Mouse (Mus musculus) midbrain, embryonic 12.5 days (tissue): Measurements from ENCODE around the gene Slf2. TPM values are rescaled to one million over a fixed set of nuclear protein-coding genes. Genes with fewer than 3 reads are reported as not detected.

Experiments used
- ATAC-seq: fragments of 200-750 bp; cut with Nextera tagmentation; 2 replicates; pipeline ENCODE4 v1.8.0; 2017; ENCODE audit warnings: low read depth, moderate TSS enrichment, moderate library complexity; ENCODE audit not compliant: low FRiP score
- H3K27ac ChIP-seq: fragments of 300-500 bp; sonication (generic); replicated peaks from 2 replicates; pipeline ENCODE4 v1.5.1; 2016; ENCODE audit warnings: mild to moderate bottlenecking
- H3K27me3 ChIP-seq: fragments of 300-500 bp; sonication (generic); 2 replicates; pipeline ENCODE4 v1.6.1; 2016; ENCODE audit warnings: mild to moderate bottlenecking
- H3K36me3 ChIP-seq: fragments of 300-500 bp; sonication (generic); 2 replicates; pipeline ENCODE4 v1.6.1; 2016
- H3K4me1 ChIP-seq: fragments of 300-500 bp; sonication (generic); 2 replicates; pipeline ENCODE4 v1.6.1; 2016
- H3K4me2 ChIP-seq: fragments of 300-500 bp; sonication (generic); replicated peaks from 2 replicates; pipeline ENCODE4 v1.6.1; 2016; ENCODE audit warnings: mild to moderate bottlenecking, moderate library complexity
- H3K4me3 ChIP-seq: fragments of 300-500 bp; sonication (generic); 2 replicates; pipeline ENCODE4 v1.5.1; 2016; ENCODE audit warnings: mild to moderate bottlenecking
- H3K9ac ChIP-seq: fragments of 300-500 bp; sonication (generic); replicated peaks from 2 replicates; pipeline ENCODE4 v1.6.1; 2016; ENCODE audit warnings: mild to moderate bottlenecking, moderate library complexity
- H3K9me3 ChIP-seq: fragments of 300-500 bp; sonication (generic); 2 replicates; pipeline ENCODE4 v1.6.1; 2016; ENCODE audit warnings: mild to moderate bottlenecking
- WGBS: fragments of 180-500 bp; shearing (Covaris S2); methylation state at CpG from one replicate; pipeline ENCODE4 v1.1.7; 2016; 5-methylcytosine and 5-hydroxymethylcytosine counted together
- polyA plus RNA-seq: library from polyadenylated mRNA; unstranded; fragments of >200 nt; fragmentation: Nextera tagmentation; extraction: Ambion mirVana; gene quantifications from 2 replicates; pipeline ENCODE4 v1.2.1, GENCODE M21; 2016

Slf2 gene
- polyA plus RNA-seq, 1 experiment from 2014 or later, result 42.9 TPM

DNA sequence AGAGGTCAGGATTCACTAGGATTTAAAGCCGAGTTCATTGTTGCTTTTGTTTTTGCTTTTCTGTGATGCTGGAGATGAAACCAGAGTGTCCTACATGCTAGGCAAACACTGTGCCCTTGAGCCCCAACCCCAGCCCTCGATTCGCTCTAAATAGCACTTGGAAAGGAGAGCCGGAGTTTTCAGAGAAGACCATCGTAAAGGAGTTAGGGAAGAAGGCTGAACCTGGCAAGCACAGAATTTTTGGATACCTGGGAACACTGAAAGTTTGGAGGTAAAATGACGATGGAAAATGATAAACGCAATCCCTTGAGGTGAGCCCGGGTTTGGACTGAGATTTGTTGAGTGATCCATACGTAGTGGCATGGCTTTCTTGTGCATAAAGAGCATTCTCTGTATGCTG lies 57.4 kb downstream of the Slf2 start:
- Histone ChIP-seq H3K4me2 (peak overlapping the region; percentile 83), H3K27ac (peak overlapping the region; percentile 66), H3K9ac (peak overlapping the region; percentile 81), H3K4me1 (peaks cover 31% of the 10 kb centered on the region), H3K36me3 (peaks cover 7% of the 10 kb centered on the region), H3K27me3 (peaks cover 23% of the 10 kb centered on the region; the same call in 1 of the 2 replicates), H3K9me3 (no peaks in the 10 kb centered on the region), H3K4me3 (peak overlapping the region; percentile 70)
- 22% methylated on average over 9 of the region's 9 CpGs for WGBS
- no peak for ATAC-seq

DNA sequence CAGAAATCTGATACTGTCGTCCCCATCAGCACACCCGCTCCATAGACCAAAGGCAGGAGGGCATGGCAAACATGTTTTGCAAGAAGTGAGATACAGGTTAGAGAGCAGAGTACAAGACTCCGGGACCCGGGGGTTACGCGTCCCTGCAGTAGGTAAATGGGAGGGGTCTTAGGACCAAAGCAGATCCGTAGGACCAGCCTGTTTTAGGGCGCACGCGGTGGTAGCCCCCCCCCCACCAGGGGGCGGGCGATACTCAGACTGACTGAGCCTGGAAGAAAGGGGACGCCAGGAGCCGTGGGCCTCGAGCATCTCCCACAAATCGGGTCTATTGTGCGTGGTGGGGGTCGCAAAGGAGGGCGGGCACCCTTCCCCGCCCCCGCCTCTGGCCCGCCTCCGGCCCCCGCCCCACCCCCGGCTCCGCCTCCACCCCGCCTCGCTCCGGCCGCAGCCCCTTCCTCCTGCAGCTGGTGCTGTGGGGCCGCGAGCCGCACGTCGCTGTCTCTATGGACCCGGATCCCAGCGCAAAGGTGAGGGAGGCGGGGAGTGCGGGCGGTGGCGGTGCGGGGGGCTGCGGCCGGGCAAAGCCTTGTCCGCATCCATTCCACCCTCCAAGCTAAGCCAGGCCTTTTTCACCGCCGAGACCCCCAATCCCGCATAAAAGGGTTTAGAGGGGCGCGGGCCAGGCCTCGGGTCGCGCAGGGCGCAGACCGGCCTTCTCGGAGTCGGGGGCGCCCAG lies 58.0 kb downstream of the Slf2 start, which contains the start of gene Sema4g:
TSS of gene Sema4g (plus strand) at position 271 of the 736 bp plus-strand sequence.
- under 1% methylated on average over 52 of the region's 58 CpGs for WGBS
- H3K36me3 ChIP-seq, result peaks cover 12% of the 10 kb centered on the region
- peak; percentile 85 for ATAC-seq
- peaks cover 31% of the 10 kb centered on the region for H3K4me1 ChIP-seq
- H3K9me3 ChIP-seq, result no peaks in the 10 kb centered on the region
- H3K4me3 ChIP-seq, result peak within 1 kb of the TSS; percentile 70
- peak within 1 kb of the TSS; percentile 66 for H3K27ac ChIP-seq
- H3K4me2 ChIP-seq, result peak within 1 kb of the TSS; percentile 83
- H3K27me3 ChIP-seq, result peaks cover 23% of the 10 kb centered on the region; the same call in 1 of the 2 replicates
- H3K9ac ChIP-seq, result peak within 1 kb of the TSS; percentile 81

DNA sequence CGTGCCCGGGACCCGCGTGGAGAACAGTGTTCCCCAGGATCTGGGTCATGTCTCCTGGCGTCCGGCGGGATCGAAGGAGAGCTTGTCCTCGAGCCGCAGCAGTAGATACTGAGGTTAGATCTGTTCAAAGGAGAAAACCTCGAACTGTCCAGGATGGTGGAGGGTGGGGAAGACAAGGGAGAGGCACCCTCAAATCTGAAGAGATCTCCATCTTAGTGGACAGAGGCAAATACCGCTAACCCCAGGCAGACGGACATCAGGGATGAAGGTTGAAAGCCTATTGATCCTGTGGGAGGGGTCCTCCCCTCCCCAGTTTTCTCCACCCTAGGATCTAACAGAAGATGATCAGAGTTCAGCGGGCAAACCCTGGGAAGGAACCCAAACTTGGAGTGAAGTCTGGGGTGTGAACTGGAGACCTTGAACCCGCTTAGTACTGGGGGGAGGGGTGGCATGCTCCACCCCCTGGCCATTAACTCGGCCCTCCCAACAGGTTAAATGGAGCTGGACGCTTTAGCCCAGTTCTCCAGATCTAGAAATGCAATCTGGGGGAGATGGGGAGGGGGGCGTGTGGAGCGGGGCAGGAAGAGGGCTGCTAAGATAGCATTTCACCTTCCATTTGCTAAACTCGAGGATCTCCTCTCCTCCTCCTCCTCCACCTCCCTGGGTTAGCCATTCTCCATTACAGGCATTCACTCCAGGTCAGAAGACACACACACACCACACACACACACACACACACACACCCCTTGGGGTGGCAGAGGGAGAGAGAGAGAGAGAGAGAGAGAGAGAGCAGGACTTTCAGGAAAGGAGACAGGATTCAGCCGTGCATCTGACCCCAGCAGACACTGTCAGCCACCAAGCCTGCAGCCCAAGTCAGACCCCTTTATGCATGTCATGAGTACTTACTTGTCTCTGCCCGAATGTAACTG lies 58.9 kb downstream of the Slf2 start:
- H3K27ac ChIP-seq, result peak overlapping the region; percentile 66
- peak overlapping the region; percentile 81 for H3K9ac ChIP-seq
- no peaks in the 10 kb centered on the region for H3K9me3 ChIP-seq
- H3K4me3 ChIP-seq, result peak overlapping the region; percentile 70
- peaks cover 12% of the 10 kb centered on the region for H3K36me3 ChIP-seq
- H3K4me1 ChIP-seq, result peaks cover 31% of the 10 kb centered on the region
- peak; percentile 55; the same call in 1 of the 2 replicates for ATAC-seq
- peak overlapping the region; percentile 83 for H3K4me2 ChIP-seq
- WGBS, result 5% methylated on average over 22 of the region's 22 CpGs
- H3K27me3 ChIP-seq, result peaks cover 23% of the 10 kb centered on the region; the same call in 1 of the 2 replicates

GRCm38 (mm10) chr19:44991031-44991430 lies 60.1 kb downstream of the Slf2 start:
- no peak for ATAC-seq
- 88% methylated on average over 8 of the region's 8 CpGs for WGBS
- Histone ChIP-seq H3K27ac (no peak overlapping the region), H3K4me1 (peaks cover 31% of the 10 kb centered on the region), H3K4me3 (no peak overlapping the region), H3K9me3 (no peaks in the 10 kb centered on the region), H3K36me3 (peaks cover 12% of the 10 kb centered on the region), H3K27me3 (peaks cover 20% of the 10 kb centered on the region; the same call in 1 of the 2 replicates), H3K4me2 (peak overlapping the region; percentile 83; the same call in 1 of the 2 replicates), H3K9ac (0 out of 2 replicates have a peak overlapping the region, but pooled peaks have one; percentile 0)

DNA sequence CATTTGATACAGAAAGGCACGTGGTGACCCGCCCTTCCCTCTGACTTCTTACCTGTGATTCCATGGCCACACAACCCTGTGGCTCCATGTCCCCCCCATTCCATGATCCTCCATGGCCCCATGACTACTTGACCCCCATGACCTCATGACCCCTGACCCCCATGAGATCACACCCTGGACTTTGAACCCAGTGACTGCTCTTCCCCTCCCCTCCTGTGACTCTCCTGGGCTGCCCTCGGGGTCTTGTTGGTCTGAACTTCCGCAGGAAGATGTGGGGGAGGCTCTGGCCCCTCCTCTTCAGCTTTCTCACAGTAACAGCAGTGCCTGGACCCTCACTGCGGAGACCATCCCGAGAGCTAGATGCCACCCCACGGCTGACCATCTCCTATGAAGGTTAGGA lies 61.3 kb downstream of the Slf2 start:
- peaks cover 31% of the 10 kb centered on the region for H3K4me1 ChIP-seq
- H3K9ac ChIP-seq, result no peak overlapping the region
- H3K9me3 ChIP-seq, result no peaks in the 10 kb centered on the region
- H3K27ac ChIP-seq, result no peak overlapping the region
- no peak for ATAC-seq
- H3K36me3 ChIP-seq, result peaks cover 22% of the 10 kb centered on the region
- no peak overlapping the region for H3K4me3 ChIP-seq
- no peak overlapping the region for H3K4me2 ChIP-seq
- 68% methylated on average over 7 of the region's 7 CpGs for WGBS
- H3K27me3 ChIP-seq, result peaks cover 11% of the 10 kb centered on the region; the same call in 1 of the 2 replicates

DNA sequence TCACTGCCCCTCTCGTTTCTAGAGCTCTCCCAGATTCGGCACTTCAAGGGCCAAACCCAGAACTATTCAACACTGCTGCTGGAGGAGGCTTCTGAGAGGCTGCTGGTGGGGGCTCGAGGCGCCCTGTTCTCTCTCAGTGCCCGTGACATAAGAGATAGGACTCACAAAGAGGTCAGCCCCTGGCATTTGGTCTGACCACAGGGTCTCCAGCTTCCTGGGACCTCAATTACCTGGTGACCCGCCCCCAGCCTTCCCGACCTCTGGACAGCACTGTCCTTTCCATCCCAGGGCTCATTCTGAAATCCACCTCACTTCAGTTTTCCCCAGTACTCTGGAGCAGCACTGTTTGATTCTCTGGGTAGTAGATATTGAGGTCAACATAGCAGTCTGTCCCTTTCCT lies 61.8 kb downstream of the Slf2 start:
- no peak overlapping the region for H3K9ac ChIP-seq
- peaks cover 7% of the 10 kb centered on the region; the same call in 1 of the 2 replicates for H3K27me3 ChIP-seq
- 68% methylated on average over 7 of the region's 7 CpGs for WGBS
- H3K4me3 ChIP-seq, result no peak overlapping the region
- ATAC-seq, result no peak
- no peak overlapping the region for H3K4me2 ChIP-seq
- H3K9me3 ChIP-seq, result no peaks in the 10 kb centered on the region
- peaks cover 31% of the 10 kb centered on the region for H3K4me1 ChIP-seq
- peaks cover 26% of the 10 kb centered on the region for H3K36me3 ChIP-seq
- H3K27ac ChIP-seq, result no peak overlapping the region

DNA sequence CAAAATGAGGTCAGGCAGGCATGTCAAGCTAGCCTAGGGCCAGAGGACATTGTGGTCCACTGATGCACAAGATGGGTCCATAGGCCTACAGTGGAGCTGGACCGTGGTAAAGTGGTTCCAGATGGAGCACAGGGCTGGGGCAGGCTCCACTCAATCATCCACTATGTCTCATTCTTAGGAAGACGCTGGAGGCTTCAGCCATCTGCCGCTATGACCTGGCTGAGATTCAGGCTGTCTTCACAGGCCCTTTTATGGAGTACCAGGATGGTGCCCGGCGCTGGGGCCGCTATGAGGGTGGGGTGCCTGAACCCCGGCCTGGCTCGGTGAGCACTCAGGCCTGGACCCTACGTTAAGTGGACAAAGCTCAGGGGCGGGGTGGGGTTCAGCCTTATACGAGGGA lies 66.8 kb downstream of the Slf2 start:
- H3K4me2 ChIP-seq, result no peak overlapping the region
- ATAC-seq, result no peak
- no peaks in the 10 kb centered on the region for H3K4me1 ChIP-seq
- no peaks in the 10 kb centered on the region for H3K27me3 ChIP-seq
- H3K36me3 ChIP-seq, result peaks cover 71% of the 10 kb centered on the region
- H3K9me3 ChIP-seq, result no peaks in the 10 kb centered on the region
- H3K27ac ChIP-seq, result no peak overlapping the region
- H3K4me3 ChIP-seq, result no peak overlapping the region
- 87% methylated on average over 11 of the region's 11 CpGs for WGBS
- no peak overlapping the region for H3K9ac ChIP-seq

- H3K9ac ChIP-seq, result no peak overlapping the region
- H3K36me3 ChIP-seq, result peaks cover 79% of the 10 kb centered on the region
- H3K4me1 ChIP-seq, result no peaks in the 10 kb centered on the region; the same call in 1 of the 2 replicates
- no peak overlapping the region for H3K4me2 ChIP-seq
- no peaks in the 10 kb centered on the region for H3K27me3 ChIP-seq
- 89% methylated on average over 8 of the region's 8 CpGs for WGBS
- ATAC-seq, result no peak
- H3K4me3 ChIP-seq, result no peak overlapping the region
- no peak overlapping the region for H3K27ac ChIP-seq
- no peaks in the 10 kb centered on the region for H3K9me3 ChIP-seq
Measured at GRCm38 (mm10) chr19:44999647-45000046, 68.7 kb downstream of the Slf2 start.

DNA sequence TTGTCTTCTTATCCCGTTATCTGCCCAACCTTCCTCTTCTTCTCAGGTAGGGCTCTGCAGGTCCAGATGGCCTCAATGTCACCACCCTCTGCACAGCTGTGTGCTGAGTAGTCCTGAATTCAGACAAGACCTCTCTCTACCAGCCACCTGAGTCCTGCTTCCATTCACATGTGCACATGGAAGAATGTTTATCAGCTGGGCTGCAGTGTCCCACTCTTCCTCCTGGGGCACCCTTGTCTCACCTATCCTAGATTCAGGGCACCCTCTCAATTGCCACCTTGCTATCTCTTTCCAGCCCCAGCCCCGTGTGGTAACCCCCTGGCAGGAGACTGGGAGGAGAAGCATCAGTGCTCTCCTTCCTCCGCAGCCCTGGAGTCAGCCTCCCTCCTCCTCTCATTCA lies 71.3 kb downstream of the Slf2 start:
- H3K27me3 ChIP-seq, result no peaks in the 10 kb centered on the region
- ATAC-seq, result no peak
- no peak overlapping the region for H3K4me2 ChIP-seq
- H3K36me3 ChIP-seq, result peaks cover 69% of the 10 kb centered on the region
- peaks cover 17% of the 10 kb centered on the region for H3K4me1 ChIP-seq
- H3K27ac ChIP-seq, result no peak overlapping the region
- H3K9ac ChIP-seq, result no peak overlapping the region
- 64% methylated on average over 3 of the region's 3 CpGs for WGBS
- no peaks in the 10 kb centered on the region for H3K9me3 ChIP-seq
- H3K4me3 ChIP-seq, result no peak overlapping the region

DNA sequence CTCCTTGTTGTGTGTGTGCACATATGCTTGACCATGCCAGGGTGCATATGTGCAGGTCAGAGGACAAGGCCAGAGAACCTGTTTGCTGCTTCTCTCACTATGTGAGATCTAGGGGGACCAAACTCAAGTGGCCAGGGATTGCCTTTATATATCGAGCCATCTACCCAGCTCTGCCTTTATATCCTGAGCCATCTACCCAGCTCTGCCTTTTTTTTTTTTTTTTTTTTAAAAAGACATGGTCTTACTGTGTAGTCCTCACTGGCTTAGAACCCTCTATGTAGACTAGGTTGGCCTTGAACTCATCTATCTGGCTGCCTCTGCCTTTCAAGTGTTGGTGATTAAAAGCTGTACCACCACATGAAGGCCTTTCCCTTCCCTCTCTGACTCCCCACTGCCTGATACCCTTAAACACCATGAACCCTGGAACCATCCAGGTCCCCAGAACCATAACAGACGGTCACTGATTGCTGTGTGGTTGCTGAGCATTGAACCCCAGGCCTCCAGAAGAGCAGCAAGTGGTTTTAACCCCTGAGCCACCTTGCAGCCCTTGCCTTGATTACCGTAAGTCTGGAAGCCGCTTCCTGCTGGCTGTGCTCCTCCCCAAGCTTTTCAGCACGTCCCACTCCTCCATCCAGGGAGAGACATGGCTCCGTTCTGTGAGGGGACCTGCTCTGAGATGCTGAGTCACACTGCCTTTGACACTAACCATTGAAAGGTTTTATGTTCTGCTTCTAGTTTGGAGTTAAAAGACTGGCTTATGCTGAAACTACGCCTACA lies 73.0 kb downstream of the Slf2 start:
- H3K9ac ChIP-seq, result no peak overlapping the region
- H3K27ac ChIP-seq, result no peak overlapping the region
- ATAC-seq, result no peak
- H3K9me3 ChIP-seq, result no peaks in the 10 kb centered on the region
- no peak overlapping the region for H3K4me2 ChIP-seq
- 86% methylated on average over 7 of the region's 7 CpGs for whole genome bisulfite sequencing
- H3K27me3 ChIP-seq, result no peaks in the 10 kb centered on the region
- H3K4me1 ChIP-seq, result peaks cover 22% of the 10 kb centered on the region
- H3K4me3 ChIP-seq, result no peak overlapping the region
- peaks cover 60% of the 10 kb centered on the region for H3K36me3 ChIP-seq

DNA sequence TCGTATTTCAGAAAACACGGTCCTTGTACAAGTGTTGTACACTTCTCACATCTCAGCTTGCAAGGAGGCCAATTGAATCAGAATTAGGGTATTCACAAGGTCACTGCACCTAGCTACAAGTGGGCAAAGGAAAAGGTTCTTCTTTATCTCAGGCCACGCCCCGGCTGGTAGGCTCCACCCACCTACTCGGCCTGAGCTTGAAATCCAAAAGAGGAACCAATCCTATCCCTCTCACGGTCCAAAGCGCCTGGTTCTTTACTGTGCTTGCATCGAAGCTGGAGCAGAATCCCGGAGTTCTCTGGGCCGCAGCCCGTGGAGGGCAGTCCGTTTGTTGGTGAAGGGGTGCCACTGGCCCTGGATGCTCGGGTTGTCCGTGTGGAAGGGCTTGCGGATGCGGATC lies 74.5 kb downstream of the Slf2 start, which contains the start of gene Twnk:
TSS of gene Twnk (plus strand) at position 220 of the 400 bp plus-strand sequence.
- whole genome bisulfite sequencing, result 9% methylated on average over 16 of the region's 16 CpGs
- no peaks in the 10 kb centered on the region for H3K9me3 ChIP-seq
- H3K36me3 ChIP-seq, result peaks cover 57% of the 10 kb centered on the region
- ATAC-seq, result no peak
- peak within 1 kb of the TSS; percentile 84 for H3K9ac ChIP-seq
- peak within 1 kb of the TSS; percentile 88 for H3K4me2 ChIP-seq
- H3K27me3 ChIP-seq, result no peaks in the 10 kb centered on the region
- H3K4me3 ChIP-seq, result peak within 1 kb of the TSS; percentile 97
- H3K4me1 ChIP-seq, result peaks cover 22% of the 10 kb centered on the region
- peak within 1 kb of the TSS; percentile 77 for H3K27ac ChIP-seq
